ENCODE assay signal across 9 mouse cellular contexts in genomic region chr11:28808685-28809084, GRCm38 (mm10). TPM values are rescaled to one million over a fixed set of nuclear protein-coding genes. Genes with fewer than 3 reads are reported as not detected.
DNase-seq lines count a peak whose midpoint lies in the region; ATAC-seq and TF ChIP-seq lines count a peak whose summit lies in the region.
"Had no signal": no experiment of that assay in that cellular context is flagged by ENCODE, and none has a peak within 500 bp of the region (broad histone marks: within the 10 kb centered on the region; RNA-seq: fewer than 3 reads in every experiment).

No protein-coding gene starts in this region.

- in situ Hi-C loops in CH12.LX (cut with MboI; ENCODE audit: low pct_ligation_motif_present, low pct_unique_long_range_greater_than_20kb, low sequenced_read_pairs) = loop anchor here (25.0 kb wide), 1 partner anchor 196 kb away; no protein-coding TSS in a partner anchor

- H3K4me3 ChIP-seq in kidney, embryonic 14.5 days (ENCODE audit: low read length) = no peak overlapping the region
- no peak overlapping the region for H3K4me3 ChIP-seq in CH12.LX (replicated peaks in 1 of 3; ENCODE audit: low read depth in 2 of 3, low read length in 2 of 3, poor library complexity in 1 of 3)
- H3K4me3 ChIP-seq in forebrain, embryonic 16.5 days (replicated peaks; ENCODE audit: low read length) = no peak overlapping the region
- H3K4me3 ChIP-seq: limb, embryonic 15.5 days had no signal

- peak; percentile 61 for TF ChIP-seq RAD21 in CH12.LX (IDR thresholded peaks at IDR 0.05; ENCODE audit: low read depth, low read length)

- no peaks in the 10 kb centered on the region for H3K9me3 ChIP-seq in kidney, embryonic 14.5 days (ENCODE audit: control insufficient read depth, low read length)
- H3K9me3 ChIP-seq in CH12.LX (replicated peaks; ENCODE audit: low read length) = no peaks in the 10 kb centered on the region
- H3K9me3 ChIP-seq in forebrain, embryonic 16.5 days (ENCODE audit: control insufficient read depth, low read length) = no peaks in the 10 kb centered on the region
- H3K9me3 ChIP-seq: limb, embryonic 15.5 days had no signal

- no peaks in the 10 kb centered on the region for H3K36me3 ChIP-seq in kidney, embryonic 14.5 days (ENCODE audit: control insufficient read depth, insufficient read depth, low read length)
- no peaks in the 10 kb centered on the region for H3K36me3 ChIP-seq in CH12.LX (replicated peaks in 1 of 2; ENCODE audit: control insufficient read depth in 1 of 2, insufficient read depth in 1 of 2, low read length in 1 of 2)
- no peaks in the 10 kb centered on the region for H3K36me3 ChIP-seq in forebrain, embryonic 16.5 days (ENCODE audit: control insufficient read depth, insufficient read depth)
- H3K36me3 ChIP-seq: limb, embryonic 15.5 days had no signal

- no peak overlapping the region for H3K9ac ChIP-seq in kidney, embryonic 14.5 days (ENCODE audit: low read depth, low read length)
- H3K9ac ChIP-seq in CH12.LX (ENCODE audit: insufficient read depth, low read depth) = no peak overlapping the region
- H3K9ac ChIP-seq in forebrain, embryonic 16.5 days (replicated peaks; ENCODE audit: low read depth, low read length) = no peak overlapping the region
- H3K9ac ChIP-seq: limb, embryonic 15.5 days had no signal

- H3K4me2 ChIP-seq in kidney, embryonic 14.5 days (replicated peaks; ENCODE audit: low read depth, low read length) = no peak overlapping the region
- no peak overlapping the region for H3K4me2 ChIP-seq in CH12.LX (ENCODE audit: insufficient read depth, low read depth, poor library complexity, severe bottlenecking)
- H3K4me2 ChIP-seq in forebrain, embryonic 16.5 days (ENCODE audit: low read length) = no peak overlapping the region
- H3K4me2 ChIP-seq: limb, embryonic 15.5 days had no signal

- whole genome bisulfite sequencing in kidney, embryonic 14.5 days = 62% methylated on average over 3 of the region's 3 CpGs
- 69% methylated on average over 3 of the region's 3 CpGs for WGBS in forebrain, embryonic 16.5 days

- H3K4me1 ChIP-seq in kidney, embryonic 14.5 days (ENCODE audit: control insufficient read depth, insufficient read depth, low read length) = no peaks in the 10 kb centered on the region
- no peaks in the 10 kb centered on the region for H3K4me1 ChIP-seq in CH12.LX (ENCODE audit: control insufficient read depth in 1 of 2, insufficient read depth in 2 of 2)
- H3K4me1 ChIP-seq in forebrain, embryonic 16.5 days (replicated peaks; ENCODE audit: control insufficient read depth, insufficient read depth, low read length) = no peaks in the 10 kb centered on the region

- ATAC-seq in kidney, embryonic 14.5 days (ENCODE audit: low FRiP score, low TSS enrichment) = no peak
- no peak for ATAC-seq in erythroblast, adult 5-6 weeks (replicated peaks; ENCODE audit: low FRiP score, poor library complexity, severe bottlenecking)
- no peak for ATAC-seq in forebrain, embryonic 16.5 days

- no peak for TF ChIP-seq POLR2A in CH12.LX (IDR thresholded peaks at IDR 0.05; ENCODE audit: low read depth, low read length)

- no peaks in the 10 kb centered on the region for H3K79me2 ChIP-seq in CH12.LX (replicated peaks; ENCODE audit: control insufficient read depth, extremely low read depth, insufficient read depth, poor library complexity, severe bottlenecking)

- no peaks in the 10 kb centered on the region for H3K27me3 ChIP-seq in kidney, embryonic 14.5 days (ENCODE audit: control insufficient read depth, insufficient read depth, low read length)
- no peaks in the 10 kb centered on the region for H3K27me3 ChIP-seq in CH12.LX (replicated peaks)
- H3K27me3 ChIP-seq in forebrain, embryonic 16.5 days (replicated peaks; ENCODE audit: control insufficient read depth, insufficient read depth, low read length) = no peaks in the 10 kb centered on the region
- H3K27me3 ChIP-seq: limb, embryonic 15.5 days had no signal

- no peak overlapping the region for H3K27ac ChIP-seq in kidney, embryonic 14.5 days (ENCODE audit: low read depth, low read length)
- H3K27ac ChIP-seq in CH12.LX (ENCODE audit: insufficient read depth, low read depth) = no peak overlapping the region
- H3K27ac ChIP-seq in forebrain, embryonic 16.5 days (ENCODE audit: low read length) = no peak overlapping the region
- H3K27ac ChIP-seq: limb, embryonic 15.5 days had no signal

- TF ChIP-seq CTCF in CH12.LX (conservative IDR thresholded peaks at IDR 0.05 in 1 of 2, IDR thresholded peaks at IDR 0.05 in 1 of 2; ENCODE audit: low read depth in 2 of 2, low read length in 2 of 2) = peak; percentile 75 to 82

- dilution Hi-C loops in CH12.LX (cut with MboI; ENCODE audit: extremely low pct_ligation_motif_present, extremely low pct_unique_long_range_greater_than_20kb, low sequenced_read_pairs) = no loop called here

- peak; percentile 38 for DNase-seq in kidney, adult 18-20 months
- peak; percentile 53 for DNase-seq in CH12.LX (ENCODE audit: extremely low read depth)
- DNase-seq in R1 (ENCODE audit: low read depth, low spot score) = peak; percentile 56
- peak; percentile 51 for DNase-seq in forelimb bud, embryonic 11.5 days (ENCODE audit: low read depth, low spot score)
- DNase-seq in lung, postnatal 14 days = peak; percentile 45

- TF ChIP-seq EP300 in CH12.LX (IDR thresholded peaks at IDR 0.05; ENCODE audit: low read length) = no peak

TF ChIP-seq in CH12.LX, 34 proteins besides CTCF, POLR2A, EP300 and RAD21:
- TF ChIP-seq HCFC1 (IDR thresholded peaks at IDR 0.05; ENCODE audit: low read depth, low read length) (no peak), SMC3 (IDR thresholded peaks at IDR 0.05; ENCODE audit: low read depth, low read length) (peak; percentile 79)

RNA-seq across cellular contexts. Expression of gene Efemp1, which starts 44.3 kb away (rescaled TPM):
- 11.5 and 12.8 TPM in 2 replicates for polyA plus RNA-seq in kidney, embryonic 14.5 days (2014; fragmentation: Nextera tagmentation; extraction: Ambion mirVana)
- total RNA-seq in CH12.LX (2012; rRNA removed) (not detected in 2 replicates), CH12.LX (2014; rRNA removed) (not detected in 2 replicates)
- polyA plus RNA-seq in CH12.LX (2012; ENCODE audit: insufficient read length, low read depth) = not detected in 2 replicates
- not detected in 2 replicates for total RNA-seq in erythroblast, adult 5-6 weeks (2015; ENCODE audit: low replicate concordance)
- not detected in 2 replicates for total RNA-seq in erythroblast, adult 5-6 weeks (2017; ENCODE audit: low replicate concordance)
- polyA plus RNA-seq in forebrain, embryonic 16.5 days (2015; fragmentation: Nextera tagmentation; extraction: Ambion mirVana) = 4.2 and 5.0 TPM in 2 replicates
